Mouse (Mus musculus) lung, embryonic 16.5 days (tissue): Measurements from ENCODE around the gene Dus4l. TPM values are rescaled to one million over a fixed set of nuclear protein-coding genes. Genes with fewer than 3 reads are reported as not detected.

Source experiments
- ATAC-seq: fragments of 200-750 bp; cut with Nextera tagmentation; 2 replicates; pipeline ENCODE4 v1.8.0; 2017; ENCODE audit warnings: low read depth, mild to moderate bottlenecking, moderate library complexity
- H3K27ac ChIP-seq: fragments of 300-500 bp; sonication (generic); 2 replicates; pipeline ENCODE4 v1.5.1; 2014; ENCODE audit warnings: mild to moderate bottlenecking, control low read depth, low read length
- H3K27me3 ChIP-seq: fragments of 300-500 bp; sonication (generic); 2 replicates; pipeline ENCODE4 v1.6.1; 2014; ENCODE audit warnings: low read depth, low read length, mixed read lengths; ENCODE audit not compliant: control insufficient read depth, insufficient read depth
- H3K36me3 ChIP-seq: fragments of 300-500 bp; sonication (generic); 2 replicates; pipeline ENCODE4 v1.6.1; 2014; ENCODE audit warnings: low read length; ENCODE audit not compliant: control insufficient read depth, insufficient read depth
- H3K4me1 ChIP-seq: fragments of 300-500 bp; sonication (generic); replicated peaks from 2 replicates; pipeline ENCODE4 v1.6.1; 2014; ENCODE audit warnings: low read length, mixed read lengths; ENCODE audit not compliant: control insufficient read depth, insufficient read depth
- H3K4me2 ChIP-seq: fragments of 300-500 bp; sonication (generic); 2 replicates; pipeline ENCODE4 v1.6.1; 2014; ENCODE audit warnings: low read depth, low read length, control low read depth
- H3K4me3 ChIP-seq: fragments of 300-500 bp; sonication (generic); 2 replicates; pipeline ENCODE4 v1.5.1; 2014; ENCODE audit warnings: mild to moderate bottlenecking, low read length, control low read depth
- H3K9ac ChIP-seq: fragments of 300-500 bp; sonication (generic); 2 replicates; pipeline ENCODE4 v1.6.1; 2014; ENCODE audit warnings: low read length, control low read depth
- H3K9me3 ChIP-seq: fragments of 300-500 bp; sonication (generic); 2 replicates; pipeline ENCODE4 v1.6.1; 2016; ENCODE audit warnings: low read length; ENCODE audit not compliant: control insufficient read depth
- WGBS: fragments of 180-500 bp; shearing (Covaris S2); extraction: QIAGEN DNeasy Blood & Tissue Kit; methylation state at CpG from one replicate; pipeline ENCODE4 v1.1.7; 2014; 5-methylcytosine and 5-hydroxymethylcytosine counted together
- polyA plus RNA-seq: library from polyadenylated mRNA; unstranded; fragments of >200 nt; fragmentation: Nextera tagmentation; extraction: Ambion mirVana; gene quantifications from 2 replicates; pipeline ENCODE4 v1.2.1, GENCODE M21; 2015

Gene Dus4l
- polyA plus RNA-seq: 9.6 and 10.9 TPM in 2 replicates

- Histone ChIP-seq H3K9ac (peak within 1 kb of the TSS; percentile 88), H3K4me3 (peak within 1 kb of the TSS; percentile 95), H3K27ac (peak within 1 kb of the TSS; percentile 90), H3K9me3 (no peaks in the 10 kb centered on the region), H3K36me3 (no peaks in the 10 kb centered on the region; the same call in 1 of the 2 replicates), H3K4me1 (peaks cover 7% of the 10 kb centered on the region), H3K27me3 (no peaks in the 10 kb centered on the region), H3K4me2 (peak within 1 kb of the TSS; percentile 70)
- under 1% methylated on average over 47 of the region's 47 CpGs for WGBS
- ATAC-seq: peak; percentile 97
Observed at GRCm38 (mm10) chr12:31654197-31654964, at the start of gene Dus4l, which contains the start of gene Cog5. TSS of gene Dus4l (minus strand) at chr12:31654826. TSS of gene Cog5 (plus strand) at chr12:31654869.

- no peak for ATAC-seq
- Histone ChIP-seq H3K27ac (no peak overlapping the region), H3K9ac (no peak overlapping the region), H3K4me3 (no peak overlapping the region), H3K4me1 (no peaks in the 10 kb centered on the region), H3K27me3 (no peaks in the 10 kb centered on the region), H3K4me2 (no peak overlapping the region), H3K9me3 (no peaks in the 10 kb centered on the region), H3K36me3 (no peaks in the 10 kb centered on the region)
- 72% methylated on average over 6 of the region's 6 CpGs for WGBS
Observed at GRCm38 (mm10) chr12:31703904-31704303, 49.3 kb upstream of the Dus4l start.

GRCm38 (mm10) chr12:31701411-31701810, 46.8 kb upstream of the Dus4l start:
- WGBS: 70% methylated on average over 5 of the region's 5 CpGs
- no peak for ATAC-seq
- H3K9ac ChIP-seq: no peak overlapping the region

GRCm38 (mm10) chr12:31700623-31701347, 46.2 kb upstream of the Dus4l start:
- no peaks in the 10 kb centered on the region for H3K27me3 ChIP-seq
- H3K9me3 ChIP-seq: no peaks in the 10 kb centered on the region
- no peak overlapping the region for H3K27ac ChIP-seq
- H3K4me1 ChIP-seq: no peaks in the 10 kb centered on the region
- H3K4me2 ChIP-seq: no peak overlapping the region
- no peak overlapping the region for H3K9ac ChIP-seq
- WGBS: 64% methylated on average over 5 of the region's 5 CpGs
- peaks cover 3% of the 10 kb centered on the region; the same call in 1 of the 2 replicates for H3K36me3 ChIP-seq
- H3K4me3 ChIP-seq: no peak overlapping the region
- no peak for ATAC-seq

More at GRCm38 (mm10) chr12:31701411-31701810, 46.8 kb upstream of the Dus4l start:
- H3K4me1 ChIP-seq: no peaks in the 10 kb centered on the region
- H3K4me3 ChIP-seq: no peak overlapping the region
- no peaks in the 10 kb centered on the region for H3K9me3 ChIP-seq
- H3K27me3 ChIP-seq: no peaks in the 10 kb centered on the region
- no peak overlapping the region for H3K4me2 ChIP-seq
- H3K27ac ChIP-seq: no peak overlapping the region
- peaks cover 3% of the 10 kb centered on the region; the same call in 1 of the 2 replicates for H3K36me3 ChIP-seq

GRCm38 (mm10) chr12:31693278-31693677, 38.7 kb upstream of the Dus4l start:
- 85% methylated on average over 1 of the region's 1 CpGs for WGBS
- Histone ChIP-seq H3K27ac (no peak overlapping the region), H3K9me3 (no peaks in the 10 kb centered on the region), H3K9ac (no peak overlapping the region), H3K4me1 (no peaks in the 10 kb centered on the region), H3K4me3 (no peak overlapping the region), H3K36me3 (peaks cover 3% of the 10 kb centered on the region; the same call in 1 of the 2 replicates), H3K27me3 (no peaks in the 10 kb centered on the region), H3K4me2 (no peak overlapping the region)
- no peak for ATAC-seq

- H3K4me1 ChIP-seq: no peaks in the 10 kb centered on the region
- H3K4me2 ChIP-seq: no peak overlapping the region
- ATAC-seq: no peak
- WGBS: 88% methylated on average over 3 of the region's 3 CpGs
- H3K9me3 ChIP-seq: no peaks in the 10 kb centered on the region
- H3K4me3 ChIP-seq: no peak overlapping the region
- no peak overlapping the region for H3K9ac ChIP-seq
- peaks cover 3% of the 10 kb centered on the region; the same call in 1 of the 2 replicates for H3K36me3 ChIP-seq
- H3K27me3 ChIP-seq: no peaks in the 10 kb centered on the region
- no peak overlapping the region for H3K27ac ChIP-seq
Observed at GRCm38 (mm10) chr12:31686679-31687078, 32.1 kb upstream of the Dus4l start.

- no peak overlapping the region for H3K4me2 ChIP-seq
- 58% methylated on average over 3 of the region's 3 CpGs for WGBS
- ATAC-seq: no peak
- no peaks in the 10 kb centered on the region for H3K9me3 ChIP-seq
- no peaks in the 10 kb centered on the region for H3K27me3 ChIP-seq
- H3K9ac ChIP-seq: no peak overlapping the region
- H3K4me3 ChIP-seq: no peak overlapping the region
- H3K4me1 ChIP-seq: no peaks in the 10 kb centered on the region
- H3K36me3 ChIP-seq: peaks cover 10% of the 10 kb centered on the region
- no peak overlapping the region for H3K27ac ChIP-seq
Observed at GRCm38 (mm10) chr12:31667187-31667586, 12.6 kb upstream of the Dus4l start.

GRCm38 (mm10) chr12:31665999-31666398, 11.4 kb upstream of the Dus4l start:
- no peak for ATAC-seq
- Histone ChIP-seq H3K4me2 (no peak overlapping the region), H3K4me1 (no peaks in the 10 kb centered on the region), H3K36me3 (peaks cover 8% of the 10 kb centered on the region), H3K27ac (no peak overlapping the region), H3K27me3 (no peaks in the 10 kb centered on the region), H3K9ac (no peak overlapping the region), H3K9me3 (no peaks in the 10 kb centered on the region), H3K4me3 (no peak overlapping the region)
- 76% methylated on average over 6 of the region's 6 CpGs for WGBS

GRCm38 (mm10) chr12:31656841-31657240, 2.2 kb upstream of the Dus4l start:
- Histone ChIP-seq H3K4me3 (no peak overlapping the region), H3K4me2 (no peak overlapping the region), H3K36me3 (no peaks in the 10 kb centered on the region; the same call in 1 of the 2 replicates), H3K9ac (no peak overlapping the region), H3K27me3 (no peaks in the 10 kb centered on the region), H3K27ac (no peak overlapping the region), H3K4me1 (peaks cover 7% of the 10 kb centered on the region), H3K9me3 (no peaks in the 10 kb centered on the region)
- no peak for ATAC-seq
- 100% methylated on average over 2 of the region's 2 CpGs for WGBS
